Mouse (Mus musculus): ENCODE data around the gene Dync2h1. TPM values are rescaled to one million over a fixed set of nuclear protein-coding genes. Genes with fewer than 3 reads are reported as not detected.
"Not testable (repeated sequence)": the region's sequence is repeated elsewhere in the genome, so short reads cannot be mapped to it uniquely, and the experiment has no call there.

Dync2h1 gene
- total RNA-seq, 2 experiments from 2014 or later, result 2.5 to 5.1 TPM

DNA sequence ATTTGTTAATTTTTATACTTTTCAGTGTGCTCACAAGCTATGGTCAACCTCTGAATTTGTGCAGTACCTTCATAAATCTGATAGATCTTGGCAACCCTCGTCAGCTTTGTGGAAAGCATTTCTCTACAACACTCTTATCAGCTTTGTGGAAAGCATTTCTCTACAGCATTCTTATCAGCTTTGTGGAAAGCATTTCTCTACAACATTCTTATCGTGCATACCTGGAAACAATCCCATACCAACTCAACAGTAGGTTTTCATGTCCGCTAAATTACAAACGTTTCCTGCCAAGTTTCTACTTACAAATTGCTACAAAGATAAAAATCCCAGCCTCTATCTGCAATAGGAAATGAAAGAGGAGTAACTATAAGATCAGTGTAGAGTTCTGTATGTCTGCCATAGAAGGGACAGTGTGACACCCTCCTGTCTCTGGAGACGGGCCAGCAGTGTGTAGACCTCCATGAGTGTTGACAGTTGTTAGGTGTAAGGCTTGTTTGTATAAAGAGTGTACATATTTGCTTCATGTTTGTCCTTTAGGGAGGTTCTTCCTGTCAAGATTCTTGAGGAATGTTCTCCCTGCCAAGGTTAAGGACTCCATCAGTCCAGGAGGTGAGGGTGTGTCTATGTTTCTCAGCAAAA, 141.5 kb downstream of the Dync2h1 start:
- ATAC-seq (replicated peaks; ENCODE audit: low FRiP score, poor library complexity, severe bottlenecking), result no peak

DNA sequence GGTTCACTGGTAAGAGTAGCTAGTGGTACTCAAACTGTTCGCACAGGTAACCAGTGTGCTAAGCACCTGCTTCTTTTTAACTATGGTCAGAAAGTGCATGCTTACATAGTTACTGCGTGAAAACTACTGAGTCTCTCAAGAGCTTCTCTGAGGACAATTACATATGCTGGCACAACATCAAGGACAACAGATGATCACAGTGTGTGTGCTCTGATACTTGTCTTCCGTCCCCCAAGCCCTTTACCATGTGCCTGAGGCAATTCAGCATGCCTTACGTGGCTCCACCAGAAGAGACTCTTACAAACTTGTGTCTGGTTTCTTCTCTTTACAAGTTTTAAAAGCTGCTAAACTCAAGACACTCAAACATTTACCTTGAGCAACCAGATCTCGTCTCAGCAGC, 143.0 kb downstream of the Dync2h1 start:
- no peak for ATAC-seq (replicated peaks; ENCODE audit: low FRiP score, poor library complexity, severe bottlenecking)

DNA sequence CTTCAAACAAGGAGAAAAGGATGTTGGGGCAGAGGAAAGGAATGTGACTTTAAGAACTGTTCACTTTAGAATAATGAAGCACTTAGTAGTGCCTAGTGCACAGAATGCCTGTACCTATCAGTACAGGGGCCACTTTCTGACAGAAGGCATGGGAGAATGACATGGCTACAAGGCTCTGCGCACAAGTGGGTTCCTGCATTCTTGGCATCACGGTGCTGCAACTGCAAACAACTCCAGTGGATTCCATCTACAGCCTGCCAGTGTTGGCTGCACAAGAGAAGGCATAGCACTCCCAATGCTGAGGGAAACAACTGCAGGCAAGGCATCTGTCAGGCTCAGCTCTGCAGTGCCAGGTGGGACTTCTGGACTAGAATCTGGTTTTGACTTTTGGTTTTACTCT, 151.7 kb downstream of the Dync2h1 start:
- no peak for ATAC-seq (replicated peaks; ENCODE audit: low FRiP score, poor library complexity, severe bottlenecking)

DNA sequence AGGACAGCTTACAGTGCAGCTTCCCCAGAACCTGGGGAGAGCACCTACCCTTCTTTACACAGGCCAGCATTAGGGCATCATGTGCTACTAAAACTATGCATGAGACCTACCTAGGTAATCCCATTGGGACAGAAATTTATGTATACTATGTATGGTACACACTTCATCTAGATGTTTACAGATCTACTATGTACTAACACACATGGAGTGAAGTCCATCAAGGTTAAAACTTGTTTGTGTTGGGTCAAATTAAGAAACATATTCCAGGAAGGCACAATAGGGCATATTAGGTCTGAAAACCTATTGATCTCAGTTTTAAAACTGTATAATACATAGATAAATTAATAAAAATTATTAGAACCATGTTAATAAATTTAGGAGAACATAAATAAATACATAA, 168.6 kb downstream of the Dync2h1 start:
- ATAC-seq (replicated peaks; ENCODE audit: low FRiP score, poor library complexity, severe bottlenecking), result no peak

DNA sequence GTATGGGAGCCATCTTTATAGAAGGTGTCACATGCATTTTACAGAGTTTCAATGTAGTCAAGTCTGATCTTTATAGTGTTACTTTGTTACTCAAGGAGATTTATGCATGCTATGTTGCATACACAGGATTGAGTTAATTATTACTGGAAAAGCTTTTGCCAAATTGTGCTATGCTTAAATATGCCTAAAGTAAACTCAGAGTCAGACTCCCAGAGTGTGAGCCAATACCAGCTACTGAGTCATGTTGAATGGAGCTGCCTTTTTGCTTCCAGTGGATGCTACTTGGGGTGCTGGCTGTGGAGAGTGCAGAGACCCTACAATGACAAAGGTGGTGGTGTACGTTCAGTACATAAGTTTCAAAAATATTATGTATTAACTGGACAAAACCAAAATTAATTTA, 169.5 kb downstream of the Dync2h1 start:
- ATAC-seq (replicated peaks; ENCODE audit: low FRiP score, poor library complexity, severe bottlenecking), result no peak

DNA sequence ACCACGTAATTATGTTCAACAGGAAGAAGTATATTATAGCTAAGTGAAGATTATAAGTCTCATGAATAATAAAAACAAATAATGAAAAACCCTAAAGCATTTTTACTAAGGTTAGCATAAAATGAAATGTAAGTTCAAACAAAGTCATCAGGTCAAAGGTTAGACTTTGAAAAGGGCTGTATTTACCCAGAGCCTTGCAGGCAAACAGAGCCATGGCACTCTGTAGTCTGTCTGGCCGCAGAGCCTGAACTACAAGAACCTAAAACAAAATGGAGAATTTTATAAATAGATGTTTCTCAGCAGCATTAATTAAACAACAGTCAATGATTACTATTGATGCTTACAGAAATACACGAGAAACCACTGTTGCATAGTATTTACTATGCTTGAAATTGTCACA, 174.5 kb downstream of the Dync2h1 start:
- ATAC-seq (replicated peaks; ENCODE audit: low FRiP score, poor library complexity, severe bottlenecking), result no peak

DNA sequence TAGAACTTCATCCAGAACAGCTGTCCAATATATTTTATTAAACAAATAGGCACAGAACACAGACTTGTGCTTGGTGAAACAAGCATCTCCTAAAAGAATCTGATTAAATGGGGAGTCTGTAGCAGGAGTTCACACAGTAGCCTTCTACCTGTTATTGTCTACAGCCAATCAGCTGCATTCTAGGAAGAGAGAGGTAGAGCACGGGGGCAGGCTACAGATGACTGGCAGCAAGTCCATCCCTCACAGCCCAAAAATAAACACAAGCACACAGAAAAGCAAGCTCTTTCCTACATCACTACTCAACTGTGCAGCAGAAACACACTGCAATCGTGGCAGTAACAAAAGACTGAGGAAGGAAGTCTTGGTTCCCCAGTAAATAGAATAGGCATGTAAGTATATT, 189.4 kb downstream of the Dync2h1 start:
- ATAC-seq (replicated peaks; ENCODE audit: low FRiP score, poor library complexity, severe bottlenecking), result no peak

DNA sequence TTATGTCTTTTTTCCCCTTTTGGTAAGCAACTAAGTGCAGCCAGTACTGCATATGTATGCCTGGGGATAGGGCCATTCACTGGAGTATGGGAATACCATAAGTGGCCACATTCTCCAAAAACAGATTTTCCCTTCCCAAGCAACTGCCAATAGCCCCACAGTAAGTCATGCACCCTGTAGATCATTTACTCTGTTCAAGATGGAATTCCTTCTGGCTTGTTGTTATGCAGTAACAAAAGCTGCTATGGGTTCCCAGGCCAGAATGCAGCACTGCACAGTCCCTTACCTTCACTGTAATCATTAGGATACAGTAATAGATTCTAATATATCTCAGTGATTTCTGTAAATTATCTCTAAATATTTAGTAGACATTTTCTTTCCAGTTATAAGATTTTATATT, 190.0 kb downstream of the Dync2h1 start:
- ATAC-seq (replicated peaks; ENCODE audit: low FRiP score, poor library complexity, severe bottlenecking), result no peak

DNA sequence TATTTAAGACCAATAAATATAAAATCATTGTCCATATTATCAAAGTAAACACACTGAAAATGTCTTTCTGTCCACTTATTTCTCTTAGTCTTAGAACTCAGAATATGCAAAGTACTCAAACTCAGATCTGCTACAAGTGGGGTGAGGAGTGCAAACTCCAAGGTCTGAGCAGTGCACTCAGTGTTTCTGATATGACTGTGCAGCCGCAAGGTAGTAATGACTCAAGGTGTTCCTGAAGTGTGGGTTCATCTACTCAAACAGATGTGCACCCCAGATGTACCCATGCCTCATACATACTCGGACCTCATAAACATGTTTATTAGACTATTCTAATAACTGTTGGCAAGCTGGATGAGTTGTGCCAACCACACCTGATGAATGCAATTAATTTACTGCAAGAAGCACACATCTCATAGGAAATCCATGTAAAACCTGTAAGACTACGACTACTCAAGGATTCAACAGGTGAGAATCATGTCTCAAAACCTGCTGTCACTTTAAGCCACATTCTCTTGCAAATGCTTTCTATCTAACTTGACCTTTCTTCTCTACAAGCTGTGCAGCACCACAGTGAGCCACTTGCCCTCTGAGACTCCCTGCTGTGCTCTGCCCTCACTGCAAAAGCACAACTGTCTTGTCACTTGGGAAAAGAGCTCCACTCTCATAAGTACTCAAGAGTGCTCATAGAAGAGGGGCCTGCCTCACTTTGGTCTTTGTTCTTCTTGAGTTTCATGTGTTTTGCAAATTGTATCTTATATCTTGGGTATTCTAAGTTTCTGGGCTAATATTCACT, 195.2 kb downstream of the Dync2h1 start:
- ATAC-seq (replicated peaks; ENCODE audit: low FRiP score, poor library complexity, severe bottlenecking), result no peak

DNA sequence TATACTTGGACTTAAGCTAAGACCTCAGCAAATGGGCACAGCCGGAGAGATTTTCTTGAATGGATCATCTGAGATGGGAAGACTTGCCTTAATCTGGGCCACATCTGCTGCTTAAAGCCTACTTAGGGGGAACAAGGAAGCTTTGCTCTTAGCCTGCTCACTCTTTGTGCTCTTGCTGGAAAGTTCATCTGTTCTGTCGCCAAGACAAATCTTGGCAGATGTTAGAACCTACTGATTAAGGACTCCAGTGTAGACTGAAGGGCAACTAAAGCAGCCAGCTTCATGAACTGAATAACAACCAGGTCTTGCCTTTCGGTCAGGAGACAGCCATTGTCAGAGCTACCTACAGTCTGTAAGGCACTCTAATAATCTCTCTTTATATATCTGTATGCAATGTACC, 198.1 kb downstream of the Dync2h1 start:
- ATAC-seq (replicated peaks; ENCODE audit: low FRiP score, poor library complexity, severe bottlenecking), result no peak

DNA sequence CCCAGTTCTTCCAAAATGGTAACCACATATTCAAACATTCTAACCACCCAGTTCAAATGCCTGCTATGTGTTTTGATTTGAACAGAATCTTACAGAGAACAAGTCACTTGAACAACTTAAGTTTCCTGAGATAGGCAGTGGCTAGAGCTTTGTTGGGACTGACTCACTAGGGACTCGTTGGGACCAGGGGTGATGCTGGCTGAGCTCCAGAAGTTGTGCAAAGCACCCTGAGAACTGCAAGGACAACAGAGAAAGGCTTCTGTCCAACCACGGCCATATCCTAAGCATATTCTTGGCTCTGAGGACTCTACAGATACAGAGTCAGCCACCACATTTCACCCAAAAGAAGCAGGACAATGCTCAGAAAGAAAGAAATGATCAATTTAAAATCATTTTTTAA, 215.1 kb downstream of the Dync2h1 start:
- no peak for ATAC-seq (replicated peaks; ENCODE audit: low FRiP score, poor library complexity, severe bottlenecking)

DNA sequence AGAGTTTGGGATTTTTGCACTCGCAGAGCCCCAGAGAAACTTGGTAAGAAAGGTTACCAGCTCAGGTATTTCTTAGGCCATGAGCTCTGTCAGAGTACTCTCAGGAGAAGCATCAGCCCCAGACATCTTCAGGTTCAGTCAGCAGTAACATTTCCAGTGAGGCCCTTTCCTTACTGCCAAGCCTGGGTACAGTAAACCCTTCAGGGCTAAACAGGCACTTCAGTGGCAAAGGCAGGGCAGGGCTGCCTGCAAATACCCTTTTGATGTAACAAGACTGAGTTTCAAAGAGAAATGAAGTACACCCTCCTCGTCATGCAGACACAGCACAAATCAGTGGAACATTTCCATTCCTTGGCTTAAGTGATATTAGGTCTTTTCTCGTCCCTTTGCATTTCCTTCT, 219.2 kb downstream of the Dync2h1 start:
- ATAC-seq (replicated peaks; ENCODE audit: low FRiP score, poor library complexity, severe bottlenecking), result no peak

DNA sequence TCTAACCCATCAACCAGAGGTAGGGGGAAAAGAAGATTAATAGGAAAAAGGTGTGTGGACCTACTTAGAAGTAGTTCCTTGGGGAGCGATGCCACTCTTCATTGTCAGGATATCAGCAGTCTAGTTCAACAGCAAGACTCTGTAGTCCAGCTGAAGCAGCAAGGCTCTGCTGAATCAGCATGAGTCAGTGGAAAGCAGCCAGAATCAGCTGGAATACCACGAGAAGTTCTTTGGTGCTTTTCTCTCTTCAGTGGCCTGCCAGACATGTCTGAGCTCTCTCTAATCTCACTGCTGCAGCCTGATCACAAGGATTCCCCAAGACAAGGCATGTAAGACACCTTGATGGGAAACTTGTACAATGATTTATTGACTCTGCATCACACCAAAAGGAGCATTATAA, 225.9 kb downstream of the Dync2h1 start:
- no peak for ATAC-seq (replicated peaks; ENCODE audit: low FRiP score, poor library complexity, severe bottlenecking)

DNA sequence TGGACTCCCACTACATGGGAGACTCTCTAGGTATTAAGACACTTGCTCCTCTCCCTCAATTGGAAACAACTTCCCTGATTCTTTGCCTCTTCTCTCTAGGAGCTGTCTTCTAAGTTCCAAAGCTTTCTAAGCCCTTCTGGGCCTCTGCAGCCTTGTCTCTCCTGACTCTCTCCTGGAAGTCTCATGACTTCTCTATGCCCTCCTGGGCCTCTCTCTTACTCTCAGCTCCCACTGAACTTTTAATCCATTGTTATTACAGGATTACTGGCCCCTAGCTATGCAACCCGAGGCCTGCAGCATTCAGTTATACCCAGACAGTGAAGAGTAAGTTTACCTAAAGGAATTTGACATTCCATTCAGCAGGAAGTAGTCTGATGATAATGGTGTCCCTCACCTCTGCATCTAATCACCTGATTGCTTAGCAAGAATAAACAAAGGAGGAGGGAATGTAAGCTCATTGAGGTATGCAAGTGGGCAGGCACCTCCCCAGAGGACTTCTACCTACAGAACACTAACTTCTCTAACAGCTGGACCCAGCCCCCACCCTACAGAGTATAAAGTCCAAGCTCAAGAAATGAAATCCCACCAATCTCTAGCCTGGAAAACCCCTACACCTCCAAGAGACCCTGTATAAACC, 256.7 kb downstream of the Dync2h1 start:
- no peak for ATAC-seq (replicated peaks; ENCODE audit: low FRiP score, poor library complexity, severe bottlenecking)

DNA sequence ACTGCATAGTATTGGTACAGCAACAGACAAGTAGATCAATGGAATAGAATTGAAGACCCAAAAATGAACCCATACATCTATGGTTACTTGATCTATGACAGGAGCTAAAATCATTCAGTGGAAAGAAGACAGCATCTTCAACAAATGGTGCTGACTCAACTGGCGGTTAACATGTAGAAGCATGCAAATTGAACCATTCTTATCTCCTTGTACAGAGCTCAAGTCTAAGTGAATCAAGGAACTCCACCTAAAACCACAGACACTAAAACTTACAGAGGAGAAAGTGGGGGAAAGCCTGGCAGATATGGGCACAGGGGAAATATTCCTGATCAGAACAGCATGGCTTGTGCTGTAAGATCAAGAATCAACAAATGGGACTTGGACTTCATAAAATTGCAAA, 270.8 kb downstream of the Dync2h1 start:
- no peak for ATAC-seq (replicated peaks; ENCODE audit: low FRiP score, poor library complexity, severe bottlenecking)

DNA sequence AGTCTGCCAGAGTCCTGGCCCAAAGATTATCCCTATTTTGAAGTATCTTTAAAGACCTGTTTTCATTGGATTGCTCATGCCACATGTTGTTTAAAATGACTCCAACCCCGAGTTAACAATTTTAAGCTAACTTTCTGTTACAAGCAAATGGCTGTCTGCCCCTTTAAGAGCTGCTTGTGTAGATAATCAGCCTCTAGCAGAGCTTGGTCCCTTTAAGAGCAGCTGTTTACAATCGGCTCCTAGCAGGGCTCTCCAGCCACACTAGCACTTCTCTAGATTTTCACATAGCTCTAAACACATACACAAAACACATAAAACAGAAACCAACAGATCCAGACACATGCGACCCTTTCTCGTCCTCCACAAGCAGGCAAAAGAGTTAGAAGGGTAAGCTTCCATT, 273.7 kb downstream of the Dync2h1 start:
- ATAC-seq (replicated peaks; ENCODE audit: low FRiP score, poor library complexity, severe bottlenecking), result not testable (repeated sequence)

DNA sequence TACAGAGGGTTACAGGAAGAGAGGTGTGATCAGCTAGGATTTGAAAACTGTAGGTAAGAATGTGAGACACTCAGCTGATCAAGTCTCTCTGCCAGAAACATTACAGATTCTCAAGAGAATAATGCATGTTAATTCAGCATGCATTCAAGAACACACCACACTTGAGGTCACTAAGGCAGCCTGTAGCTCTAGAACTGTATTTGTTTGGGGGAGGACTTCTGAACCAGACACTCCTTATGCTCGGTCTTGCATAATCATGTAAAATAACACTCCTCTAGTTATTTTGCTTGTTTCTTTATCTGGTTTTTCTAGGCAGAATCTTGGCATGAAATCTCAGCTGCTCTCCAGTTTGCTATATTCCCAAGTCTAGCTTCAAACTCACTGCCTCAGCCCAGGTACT, 282.6 kb downstream of the Dync2h1 start:
- ATAC-seq (replicated peaks; ENCODE audit: low FRiP score, poor library complexity, severe bottlenecking), result no peak

DNA sequence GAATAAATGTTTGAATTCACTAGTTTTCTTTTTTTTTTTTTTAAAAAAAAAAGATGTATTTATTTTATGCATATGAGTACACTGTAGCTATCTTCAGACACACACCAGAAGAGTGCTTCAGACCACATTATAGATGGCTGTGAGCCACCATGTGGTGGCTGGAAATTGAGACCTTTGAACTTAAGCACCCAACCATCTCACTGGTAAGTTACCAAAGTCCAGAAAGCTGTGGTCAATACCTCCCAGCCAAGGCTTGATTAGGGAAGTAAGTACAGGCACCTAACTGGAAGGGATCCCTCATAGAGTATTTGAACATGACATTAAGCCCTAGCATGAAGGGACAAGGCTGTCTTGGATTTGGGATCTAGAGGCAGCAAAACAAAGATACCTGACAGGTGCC, 292.9 kb downstream of the Dync2h1 start:
- no peak for ATAC-seq (replicated peaks; ENCODE audit: low FRiP score, poor library complexity, severe bottlenecking)

DNA sequence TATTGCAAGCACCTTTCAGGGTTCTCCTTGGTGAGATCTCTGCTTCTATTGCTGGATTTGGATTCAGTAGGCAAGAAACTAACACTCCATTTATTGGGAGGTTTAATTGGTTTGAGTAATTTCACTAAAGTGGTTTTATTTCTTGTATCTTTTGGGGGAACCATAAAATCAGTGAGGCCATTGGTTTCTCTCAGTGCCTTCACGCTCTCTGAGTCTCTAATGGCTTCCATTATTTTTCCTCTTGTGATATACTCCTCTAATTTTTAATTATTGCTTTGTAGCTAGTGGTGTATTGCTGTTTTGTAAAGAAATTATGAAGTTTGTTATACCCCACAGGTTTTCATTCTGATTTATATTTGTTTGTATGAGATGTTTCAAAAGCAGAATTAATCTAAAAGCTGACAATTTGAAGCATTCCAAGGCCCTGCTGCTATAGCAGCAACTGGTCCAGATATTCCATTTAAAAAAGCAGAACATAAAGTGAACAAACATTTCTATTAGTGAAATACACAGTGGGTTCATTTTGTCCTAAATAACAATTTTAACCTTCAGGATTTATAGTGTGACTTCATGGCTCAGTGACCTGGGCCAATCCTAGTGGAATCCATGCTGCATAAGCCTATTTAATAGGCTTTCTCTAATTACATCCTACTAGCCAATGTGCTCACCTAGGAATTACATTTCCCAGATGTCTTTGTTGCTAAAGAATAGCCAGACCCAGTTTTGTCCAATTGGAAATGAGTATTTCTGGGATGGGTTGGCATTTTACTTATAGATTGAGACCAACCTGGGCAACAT, 302.9 kb downstream of the Dync2h1 start:
- no peak for ATAC-seq (replicated peaks; ENCODE audit: low FRiP score, poor library complexity, severe bottlenecking)

Data from erythroid progenitor cell, adult 5-6 weeks (primary cell).